In genomic region chr4:120248800-120249261, GRCm38 (mm10) we compare ENCODE assay signal across 9 mouse cellular contexts. TPM values are rescaled to one million over a fixed set of nuclear protein-coding genes. Genes with fewer than 3 reads are reported as not detected.
DNase-seq lines count a peak whose midpoint lies in the region; ATAC-seq and TF ChIP-seq lines count a peak whose summit lies in the region.
"Had no signal": no experiment of that assay in that cellular context is flagged by ENCODE, and none has a peak within 500 bp of the region (broad histone marks: within the 10 kb centered on the region; RNA-seq: fewer than 3 reads in every experiment).

No protein-coding gene starts in this region.

- no peak overlapping the region for H3K4me3 ChIP-seq in hindbrain, embryonic 13.5 days
- H3K4me3 ChIP-seq in midbrain, embryonic 12.5 days: no peak overlapping the region
- H3K4me3 ChIP-seq: liver, embryonic 13.5 days had no signal

- CTCF ChIA-PET in Patski (lab: Charles Lee): interaction anchor here (0.7 to 1.2 kb wide), 3 partner anchors 8 to 23 kb away, joined by 3 read pairs; no protein-coding TSS in a partner anchor

- no peaks in the 10 kb centered on the region for H3K27me3 ChIP-seq in Patski
- 0 out of 2 replicates have a peak, but pooled peaks cover 5% of the 10 kb centered on the region for H3K27me3 ChIP-seq in hindbrain, embryonic 13.5 days
- peaks cover 9% of the 10 kb centered on the region for H3K27me3 ChIP-seq in midbrain, embryonic 12.5 days

- ATAC-seq in Patski: peak; percentile 60
- ATAC-seq in hindbrain, embryonic 13.5 days (ENCODE audit: low FRiP score): peak; percentile 57
- ATAC-seq in midbrain, embryonic 12.5 days (ENCODE audit: low FRiP score, low read depth): peak; percentile 11; the same call in 1 of the 2 replicates

- TF ChIP-seq CTCF in Patski (IDR thresholded peaks at IDR 0.05): no peak

- H3K4me2 ChIP-seq in hindbrain, embryonic 13.5 days: 0 out of 2 replicates have a peak overlapping the region, but pooled peaks have one; percentile 8
- H3K4me2 ChIP-seq in midbrain, embryonic 12.5 days (replicated peaks): no peak overlapping the region
- H3K4me2 ChIP-seq: liver, embryonic 13.5 days had no signal

- peak overlapping the region; percentile 26 for H3K9ac ChIP-seq in hindbrain, embryonic 13.5 days
- H3K9ac ChIP-seq in midbrain, embryonic 12.5 days (replicated peaks): no peak overlapping the region
- H3K9ac ChIP-seq: liver, embryonic 13.5 days had no signal

- no peaks in the 10 kb centered on the region for H3K9me3 ChIP-seq in hindbrain, embryonic 13.5 days
- no peaks in the 10 kb centered on the region for H3K9me3 ChIP-seq in midbrain, embryonic 12.5 days
- H3K9me3 ChIP-seq: liver, embryonic 13.5 days had no signal

- peaks cover 72% of the 10 kb centered on the region for H3K4me1 ChIP-seq in hindbrain, embryonic 13.5 days (replicated peaks)
- peaks cover 63% of the 10 kb centered on the region for H3K4me1 ChIP-seq in midbrain, embryonic 12.5 days
- H3K4me1 ChIP-seq: liver, embryonic 13.5 days had no signal

- 6% methylated on average over 8 of the region's 8 CpGs for WGBS in hindbrain, embryonic 13.5 days
- WGBS in midbrain, embryonic 12.5 days: 6% methylated on average over 8 of the region's 8 CpGs

- H3K36me3 ChIP-seq in hindbrain, embryonic 13.5 days: no peaks in the 10 kb centered on the region
- H3K36me3 ChIP-seq in midbrain, embryonic 12.5 days: no peaks in the 10 kb centered on the region
- H3K36me3 ChIP-seq: liver, embryonic 13.5 days had no signal

- in situ Hi-C loops in Patski (cut with MboI; ENCODE audit: low pct_unique_long_range_greater_than_20kb): no loop called here

- peak overlapping the region; percentile 88 for H3K27ac ChIP-seq in hindbrain, embryonic 13.5 days
- peak overlapping the region; percentile 73 for H3K27ac ChIP-seq in midbrain, embryonic 12.5 days (replicated peaks)
- H3K27ac ChIP-seq: liver, embryonic 13.5 days had no signal

- POLR2A ChIA-PET in Patski (lab: Charles Lee): interaction anchor here (1.3 kb wide), 1 partner anchor 27 kb away, joined by 3 read pairs; no protein-coding TSS in a partner anchor

- peak; percentile 51 for DNase-seq in Patski (ENCODE audit: low read depth, low spot score)
- peak; percentile 78 for DNase-seq in embryo, embryonic 10 days (ENCODE audit: low spot score)
- DNase-seq in gastrocnemius, adult 8-10 months (ENCODE audit: low spot score in 2 of 2): peak; percentile 87 to 94
- peak; percentile 61 to 63 for DNase-seq in left cerebral cortex, adult 18-20 months (ENCODE audit: low spot score in 2 of 2)
- no peak for DNase-seq in ovary, postnatal 10 days (ENCODE audit: low spot score)
- no peak for DNase-seq in thymus, adult 18-20 months
- DNase-seq: liver, embryonic 13.5 days had no signal

RNA-seq across cellular contexts. Expression of gene Foxo6, which starts 38.3 kb away (rescaled TPM):
- polyA plus RNA-seq in Patski (2021): 0.81 TPM
- total RNA-seq in gastrocnemius, adult 8-10 months (2022): 1 to 10 TPM; 2.8 to 4.6 (median 3.9) TPM
- 0.73 and 0.83 TPM in 2 replicates for polyA plus RNA-seq in hindbrain, embryonic 13.5 days (2015; fragmentation: Nextera tagmentation; extraction: Ambion mirVana)
- total RNA-seq in left cerebral cortex, adult 18-20 months (2021): 10 to 100 TPM; 13.2 to 17.9 TPM
- polyA plus RNA-seq in midbrain, embryonic 12.5 days (2016; fragmentation: Nextera tagmentation; extraction: Ambion mirVana): 0.15 and 0.25 TPM in 2 replicates
- polyA plus RNA-seq: liver, embryonic 13.5 days had no signal

Comparison
In these comparisons a context has a peak if more than half of its experiments do, and no peak if none do; other contexts are left out.
1. DNase-seq: peak in Patski (single experiment), embryo, embryonic 10 days (single experiment), gastrocnemius, adult 8-10 months (2 of 2) and left cerebral cortex, adult 18-20 months (2 of 2); none in ovary, postnatal 10 days (single experiment) and thymus, adult 18-20 months (0 of 2).
2. Peak in every context shown above with its lines, with median percentiles within 50 percentile points of each other: ATAC-seq.